Mouse (Mus musculus): ENCODE measurements around the gene Spag4.
"Not testable (repeated sequence)": the region's sequence is repeated elsewhere in the genome, so short reads cannot be mapped to it uniquely, and the experiment has no call there.

Gene Spag4

GRCm38 (mm10) chr2:156110627-156111357, 45.8 kb downstream of the Spag4 start:
- DNase-seq = peak; percentile 25

DNA sequence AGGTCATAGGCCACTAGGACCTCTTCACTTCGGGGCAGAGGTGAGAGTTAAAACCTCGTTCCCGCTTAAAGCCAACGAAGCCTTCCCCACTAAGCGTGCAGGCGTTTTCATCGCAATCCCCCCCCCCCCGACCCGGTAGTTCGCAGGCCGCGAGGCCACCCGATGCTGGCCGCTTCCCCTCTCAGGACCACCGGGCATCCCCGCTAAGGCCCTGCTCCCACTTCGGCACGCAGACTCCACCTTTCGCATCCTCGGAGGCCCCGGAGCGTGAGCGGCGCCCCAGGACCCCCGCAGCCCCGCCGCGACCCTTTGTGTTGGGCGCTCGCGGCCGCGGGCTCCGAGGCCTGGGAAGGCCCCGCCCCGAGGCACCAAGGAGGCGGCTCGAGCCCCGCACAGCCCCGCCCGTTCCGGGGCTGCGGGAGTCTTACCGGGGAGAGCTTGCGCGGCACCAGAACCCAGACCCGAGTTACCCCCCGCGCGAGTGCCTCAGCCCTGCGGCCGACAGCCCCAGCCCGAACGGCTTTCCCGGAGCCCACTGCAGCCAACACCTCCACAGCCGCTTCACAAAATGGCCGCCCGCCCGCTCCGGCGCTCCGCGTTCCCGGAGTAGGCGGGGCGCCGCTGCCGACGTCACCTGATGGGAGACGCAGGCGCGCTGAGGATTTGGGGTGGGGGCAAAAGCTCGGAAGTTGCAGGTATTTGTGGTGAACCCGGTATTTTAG, 46.5 kb downstream of the Spag4 start, which contains the start of the genes Cpne1 and Rbm12:
Cpne1 (minus strand) TSS at position 608 of the 722 bp plus-strand sequence.
Rbm12 (minus strand) TSS at position 621 of the 722 bp plus-strand sequence.
- peak; percentile 86 for DNase-seq

DNA sequence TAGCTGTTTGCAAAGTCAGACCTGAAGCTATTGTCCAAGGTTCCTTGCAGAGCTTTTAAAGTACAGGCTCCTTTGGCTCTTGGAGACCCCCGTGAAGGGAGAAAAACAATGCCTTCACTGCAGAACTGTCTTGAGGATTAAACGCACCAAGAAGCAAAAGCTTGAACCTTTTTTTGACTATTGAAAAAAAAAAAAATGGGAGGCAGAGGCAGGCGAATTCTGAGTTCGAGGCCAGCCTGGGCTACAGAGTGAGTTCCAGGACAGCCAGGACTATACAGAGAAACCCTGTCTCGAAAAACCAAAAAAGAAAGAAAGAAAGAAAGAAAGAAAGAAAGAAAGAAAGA, 47.1 kb downstream of the Spag4 start:
- DNase-seq = not testable (repeated sequence)

DNA sequence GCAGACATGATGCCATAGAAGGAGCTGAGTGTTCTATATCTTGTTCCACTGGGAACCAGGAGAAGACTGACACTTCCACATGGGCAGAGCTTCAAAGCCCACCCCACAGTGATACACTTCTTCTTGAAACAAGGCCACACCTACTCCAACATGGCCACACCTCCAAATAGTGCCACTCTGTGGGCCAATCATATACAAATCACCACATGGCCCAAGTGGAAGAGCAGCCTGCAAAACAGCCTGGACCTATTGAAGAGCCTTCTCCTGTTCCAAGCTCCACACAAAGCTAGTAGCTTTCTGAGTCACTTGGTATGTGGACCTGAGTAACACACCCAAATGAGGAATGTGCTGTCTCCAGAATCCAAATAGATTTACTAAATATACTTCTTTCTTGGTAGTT, 54.6 kb downstream of the Spag4 start:
- no peak for DNase-seq
